13 mouse cellular contexts compared by ENCODE assay signal in genomic region chrX:137121718-137122117, GRCm38 (mm10). TPM values are rescaled to one million over a fixed set of nuclear protein-coding genes. Genes with fewer than 3 reads are reported as not detected.
DNase-seq lines count a peak whose midpoint lies in the region; ATAC-seq and TF ChIP-seq lines count a peak whose summit lies in the region.
"Had no signal": no experiment of that assay in that cellular context is flagged by ENCODE, and none has a peak within 500 bp of the region (broad histone marks: within the 10 kb centered on the region; RNA-seq: fewer than 3 reads in every experiment).

TSS of gene Esx1 (minus strand) at chrX:137122083.

- TF ChIP-seq CTCF in midbrain, postnatal 0 days (IDR thresholded peaks at IDR 0.05), result no peak

- H3K4me3 ChIP-seq in hindbrain, embryonic 15.5 days, result no peak within 1 kb of the TSS
- no peak within 1 kb of the TSS for H3K4me3 ChIP-seq in hindbrain, embryonic 13.5 days
- H3K4me3 ChIP-seq in midbrain, embryonic 12.5 days, result peak within 1 kb of the TSS; percentile 13; the same call in 1 of the 2 replicates
- H3K4me3 ChIP-seq in midbrain, postnatal 0 days (ENCODE audit: low read depth, low read length), result no peak within 1 kb of the TSS
- H3K4me3 ChIP-seq in embryonic facial prominence, embryonic 12.5 days, result no peak within 1 kb of the TSS
- peak within 1 kb of the TSS; percentile 21 for H3K4me3 ChIP-seq in limb, embryonic 12.5 days (replicated peaks)
- H3K4me3 ChIP-seq: liver, embryonic 13.5 days had no signal

- H3K27me3 ChIP-seq in hindbrain, embryonic 15.5 days, result peaks cover 59% of the 10 kb centered on the region
- peaks cover 86% of the 10 kb centered on the region for H3K27me3 ChIP-seq in hindbrain, embryonic 13.5 days
- H3K27me3 ChIP-seq in midbrain, embryonic 12.5 days, result peaks cover 84% of the 10 kb centered on the region
- H3K27me3 ChIP-seq in midbrain, postnatal 0 days (ENCODE audit: insufficient read depth, low read length), result peaks cover 14% of the 10 kb centered on the region
- peaks cover 65% of the 10 kb centered on the region for H3K27me3 ChIP-seq in embryonic facial prominence, embryonic 12.5 days
- peaks cover 85% of the 10 kb centered on the region for H3K27me3 ChIP-seq in limb, embryonic 12.5 days

- H3K4me1 ChIP-seq in hindbrain, embryonic 15.5 days (replicated peaks), result no peaks in the 10 kb centered on the region
- no peaks in the 10 kb centered on the region for H3K4me1 ChIP-seq in hindbrain, embryonic 13.5 days (replicated peaks)
- H3K4me1 ChIP-seq in midbrain, embryonic 12.5 days, result no peaks in the 10 kb centered on the region
- no peaks in the 10 kb centered on the region for H3K4me1 ChIP-seq in midbrain, postnatal 0 days (ENCODE audit: insufficient read depth, low read length)
- no peaks in the 10 kb centered on the region for H3K4me1 ChIP-seq in embryonic facial prominence, embryonic 12.5 days
- no peaks in the 10 kb centered on the region for H3K4me1 ChIP-seq in limb, embryonic 12.5 days (replicated peaks)
- H3K4me1 ChIP-seq: liver, embryonic 13.5 days had no signal

- H3K9ac ChIP-seq in hindbrain, embryonic 15.5 days, result no peak within 1 kb of the TSS
- H3K9ac ChIP-seq in hindbrain, embryonic 13.5 days, result no peak within 1 kb of the TSS
- no peak within 1 kb of the TSS for H3K9ac ChIP-seq in midbrain, embryonic 12.5 days (replicated peaks)
- H3K9ac ChIP-seq in midbrain, postnatal 0 days (replicated peaks; ENCODE audit: low read length, poor library complexity, severe bottlenecking), result no peak within 1 kb of the TSS
- no peak within 1 kb of the TSS for H3K9ac ChIP-seq in embryonic facial prominence, embryonic 12.5 days
- no peak within 1 kb of the TSS for H3K9ac ChIP-seq in limb, embryonic 12.5 days (replicated peaks)
- H3K9ac ChIP-seq: liver, embryonic 13.5 days had no signal

- no peak for ATAC-seq in hindbrain, embryonic 15.5 days (ENCODE audit: low FRiP score, low read depth)
- no peak for ATAC-seq in hindbrain, embryonic 13.5 days (ENCODE audit: low FRiP score)
- ATAC-seq in midbrain, embryonic 12.5 days (ENCODE audit: low FRiP score, low read depth), result no peak
- no peak for ATAC-seq in midbrain, postnatal 0 days (ENCODE audit: low FRiP score)
- ATAC-seq in embryonic facial prominence, embryonic 12.5 days (ENCODE audit: insufficient number of reproducible peaks, insufficient read depth, low FRiP score, low TSS enrichment), result no peak
- ATAC-seq in limb, embryonic 12.5 days (ENCODE audit: insufficient number of reproducible peaks, insufficient read depth, low FRiP score, low TSS enrichment, low read depth), result no peak

- H3K27ac ChIP-seq in hindbrain, embryonic 15.5 days (replicated peaks), result no peak within 1 kb of the TSS
- no peak within 1 kb of the TSS for H3K27ac ChIP-seq in hindbrain, embryonic 13.5 days
- no peak within 1 kb of the TSS for H3K27ac ChIP-seq in midbrain, embryonic 12.5 days (replicated peaks)
- H3K27ac ChIP-seq in midbrain, postnatal 0 days (ENCODE audit: low read depth, low read length), result no peak within 1 kb of the TSS
- no peak within 1 kb of the TSS for H3K27ac ChIP-seq in embryonic facial prominence, embryonic 12.5 days
- H3K27ac ChIP-seq in limb, embryonic 12.5 days, result no peak within 1 kb of the TSS
- H3K27ac ChIP-seq: liver, embryonic 13.5 days had no signal

- H3K36me3 ChIP-seq in hindbrain, embryonic 15.5 days, result no peaks in the 10 kb centered on the region
- no peaks in the 10 kb centered on the region for H3K36me3 ChIP-seq in hindbrain, embryonic 13.5 days
- no peaks in the 10 kb centered on the region for H3K36me3 ChIP-seq in midbrain, embryonic 12.5 days
- H3K36me3 ChIP-seq in midbrain, postnatal 0 days (ENCODE audit: insufficient read depth, low read length), result no peaks in the 10 kb centered on the region
- no peaks in the 10 kb centered on the region for H3K36me3 ChIP-seq in embryonic facial prominence, embryonic 12.5 days
- no peaks in the 10 kb centered on the region for H3K36me3 ChIP-seq in limb, embryonic 12.5 days
- H3K36me3 ChIP-seq: liver, embryonic 13.5 days had no signal

- 21% methylated on average over 21 of the region's 21 CpGs for whole genome bisulfite sequencing in hindbrain, embryonic 15.5 days
- 20% methylated on average over 15 of the region's 21 CpGs for WGBS in hindbrain, embryonic 13.5 days
- 21% methylated on average over 18 of the region's 21 CpGs for WGBS in midbrain, embryonic 12.5 days
- 27% methylated on average over 19 of the region's 21 CpGs for WGBS in midbrain, postnatal 0 days
- 16% methylated on average over 16 of the region's 21 CpGs for WGBS in embryonic facial prominence, embryonic 12.5 days
- WGBS in limb, embryonic 12.5 days, result 27% methylated on average over 18 of the region's 21 CpGs

- no peak for DNase-seq in midbrain, postnatal 0 days (ENCODE audit: low spot score)
- no peak for DNase-seq in left cerebral cortex, adult 9 months (ENCODE audit: low spot score in 2 of 2)
- DNase-seq in adrenal gland, adult (ENCODE audit: inconsistent age in 2 of 2, low spot score in 1 of 2), result no peak
- DNase-seq: cerebellum, adult 11 months; liver, embryonic 13.5 days had no signal

- H3K4me2 ChIP-seq in hindbrain, embryonic 15.5 days, result 0 out of 2 replicates have a peak within 1 kb of the TSS, but pooled peaks have one; percentile 11
- H3K4me2 ChIP-seq in hindbrain, embryonic 13.5 days, result no peak within 1 kb of the TSS
- H3K4me2 ChIP-seq in midbrain, embryonic 12.5 days (replicated peaks), result peak within 1 kb of the TSS; percentile 17; the same call in 1 of the 2 replicates
- H3K4me2 ChIP-seq in midbrain, postnatal 0 days (ENCODE audit: low read depth, low read length, poor library complexity, severe bottlenecking), result no peak within 1 kb of the TSS
- H3K4me2 ChIP-seq in embryonic facial prominence, embryonic 12.5 days (replicated peaks), result 0 out of 2 replicates have a peak within 1 kb of the TSS, but pooled peaks have one; percentile 3
- H3K4me2 ChIP-seq in limb, embryonic 12.5 days, result peak within 1 kb of the TSS; percentile 35
- H3K4me2 ChIP-seq: liver, embryonic 13.5 days had no signal

- H3K9me3 ChIP-seq in hindbrain, embryonic 15.5 days, result no peaks in the 10 kb centered on the region
- no peaks in the 10 kb centered on the region for H3K9me3 ChIP-seq in hindbrain, embryonic 13.5 days
- H3K9me3 ChIP-seq in midbrain, embryonic 12.5 days, result no peaks in the 10 kb centered on the region
- no peaks in the 10 kb centered on the region for H3K9me3 ChIP-seq in midbrain, postnatal 0 days (ENCODE audit: low read length)
- no peaks in the 10 kb centered on the region for H3K9me3 ChIP-seq in embryonic facial prominence, embryonic 12.5 days
- no peaks in the 10 kb centered on the region for H3K9me3 ChIP-seq in limb, embryonic 12.5 days
- H3K9me3 ChIP-seq: liver, embryonic 13.5 days had no signal

RNA-seq across cellular contexts. Expression of gene Esx1, which starts in this region (rescaled TPM):
- polyA plus RNA-seq in hindbrain, embryonic 15.5 days (2015; fragmentation: Nextera tagmentation; extraction: Ambion mirVana), result not detected in 2 replicates
- polyA plus RNA-seq in hindbrain, embryonic 13.5 days (2015; fragmentation: Nextera tagmentation; extraction: Ambion mirVana), result not detected in 2 replicates
- polyA plus RNA-seq in midbrain, embryonic 12.5 days (2016; fragmentation: Nextera tagmentation; extraction: Ambion mirVana), result not detected in 2 replicates
- total RNA-seq in midbrain, postnatal 0 days (2014; rRNA removed), result not detected in 2 replicates
- not detected in 2 replicates for polyA plus RNA-seq in midbrain, postnatal 0 days (2015; fragmentation: Nextera tagmentation; extraction: Ambion mirVana)
- not detected in 2 replicates for polyA plus RNA-seq in embryonic facial prominence, embryonic 12.5 days (2016; fragmentation: Nextera tagmentation; extraction: Ambion mirVana)
- not detected in 2 replicates for polyA plus RNA-seq in limb, embryonic 12.5 days (2016; fragmentation: Nextera tagmentation; extraction: Ambion mirVana)
- total RNA-seq: hematopoietic stem cell, adult 5-6 weeks had no signal
- polyA plus RNA-seq: frontal cortex, adult 2 months; large intestine, adult 2 months; liver, embryonic 13.5 days had no signal

Comparison
In these comparisons a context has a peak if more than half of its experiments do, and no peak if none do; other contexts are left out.
1. H3K4me2 ChIP-seq: peak in hindbrain, embryonic 15.5 days (single experiment), midbrain, embryonic 12.5 days (single experiment), embryonic facial prominence, embryonic 12.5 days (single experiment) and limb, embryonic 12.5 days (single experiment); none in hindbrain, embryonic 13.5 days (single experiment) and midbrain, postnatal 0 days (single experiment).
2. H3K4me3 ChIP-seq: peak in midbrain, embryonic 12.5 days (single experiment) and limb, embryonic 12.5 days (single experiment); none in hindbrain, embryonic 15.5 days (single experiment), hindbrain, embryonic 13.5 days (single experiment), midbrain, postnatal 0 days (single experiment) and embryonic facial prominence, embryonic 12.5 days (single experiment).